Mouse (Mus musculus): ENCODE measurements around the gene Usp47.

Gene Usp47

GRCm38 (mm10) chr7:112129851-112130250 is 106.5 kb downstream of the Usp47 start:
- H3K27me3 ChIP-seq (ENCODE audit: insufficient read depth, low read length): no peaks in the 10 kb centered on the region; the same call in 1 of the 2 replicates
- H3K36me3 ChIP-seq (ENCODE audit: insufficient read depth, low read length): no peaks in the 10 kb centered on the region
- H3K4me3 ChIP-seq (replicated peaks; ENCODE audit: low read length): no peak overlapping the region
- H3K9me3 ChIP-seq (ENCODE audit: low read length): no peaks in the 10 kb centered on the region
- no peak for TF ChIP-seq NANOG (IDR thresholded peaks at IDR 0.05; ENCODE audit: borderline replicate concordance, low read length)
- TF ChIP-seq CTCF (conservative IDR thresholded peaks at IDR 0.05; ENCODE audit: low read length): no peak
- no peak for TF ChIP-seq POU5F1 (IDR thresholded peaks at IDR 0.05; ENCODE audit: borderline replicate concordance, low read length)
- 0 out of 2 replicates have a peak, but pooled peaks cover 9% of the 10 kb centered on the region for H3K4me1 ChIP-seq (replicated peaks; ENCODE audit: low read depth, low read length)

GRCm38 (mm10) chr7:112130660-112131059 is 107.4 kb downstream of the Usp47 start:
- H3K4me1 ChIP-seq (replicated peaks; ENCODE audit: low read depth, low read length): 0 out of 2 replicates have a peak, but pooled peaks cover 4% of the 10 kb centered on the region
- H3K36me3 ChIP-seq (ENCODE audit: insufficient read depth, low read length): no peaks in the 10 kb centered on the region
- TF ChIP-seq NANOG (IDR thresholded peaks at IDR 0.05; ENCODE audit: borderline replicate concordance, low read length): no peak; the same call in 1 of the 2 replicates
- no peaks in the 10 kb centered on the region; the same call in 1 of the 2 replicates for H3K27me3 ChIP-seq (ENCODE audit: insufficient read depth, low read length)
- no peak overlapping the region for H3K4me3 ChIP-seq (replicated peaks; ENCODE audit: low read length)
- no peaks in the 10 kb centered on the region for H3K9me3 ChIP-seq (ENCODE audit: low read length)

GRCm38 (mm10) chr7:112132005-112132404 is 108.7 kb downstream of the Usp47 start:
- no peak overlapping the region for H3K4me3 ChIP-seq (replicated peaks; ENCODE audit: low read length)
- 0 out of 2 replicates have a peak, but pooled peaks cover 3% of the 10 kb centered on the region for H3K4me1 ChIP-seq (replicated peaks; ENCODE audit: low read depth, low read length)
- H3K27me3 ChIP-seq (ENCODE audit: insufficient read depth, low read length): no peaks in the 10 kb centered on the region; the same call in 1 of the 2 replicates
- no peak for TF ChIP-seq NANOG (IDR thresholded peaks at IDR 0.05; ENCODE audit: borderline replicate concordance, low read length)
- TF ChIP-seq POU5F1 (IDR thresholded peaks at IDR 0.05; ENCODE audit: borderline replicate concordance, low read length): no peak
- TF ChIP-seq CTCF (conservative IDR thresholded peaks at IDR 0.05; ENCODE audit: low read length): no peak
- H3K9me3 ChIP-seq (ENCODE audit: low read length): no peaks in the 10 kb centered on the region
- H3K36me3 ChIP-seq (ENCODE audit: insufficient read depth, low read length): no peaks in the 10 kb centered on the region

GRCm38 (mm10) chr7:112133277-112133676 is 110.0 kb downstream of the Usp47 start:
- Histone ChIP-seq H3K27me3 (ENCODE audit: insufficient read depth, low read length) (no peaks in the 10 kb centered on the region; the same call in 1 of the 2 replicates), H3K4me3 (replicated peaks; ENCODE audit: low read length) (no peak overlapping the region), H3K9me3 (ENCODE audit: low read length) (no peaks in the 10 kb centered on the region), H3K36me3 (ENCODE audit: insufficient read depth, low read length) (no peaks in the 10 kb centered on the region), H3K4me1 (replicated peaks; ENCODE audit: low read depth, low read length) (peaks cover 4% of the 10 kb centered on the region)
- no peak for TF ChIP-seq POU5F1 (IDR thresholded peaks at IDR 0.05; ENCODE audit: borderline replicate concordance, low read length)
- no peak for TF ChIP-seq NANOG (IDR thresholded peaks at IDR 0.05; ENCODE audit: borderline replicate concordance, low read length)
- TF ChIP-seq CTCF (conservative IDR thresholded peaks at IDR 0.05; ENCODE audit: low read length): no peak

- Histone ChIP-seq H3K36me3 (ENCODE audit: insufficient read depth, low read length) (no peaks in the 10 kb centered on the region), H3K4me1 (replicated peaks; ENCODE audit: low read depth, low read length) (peaks cover 23% of the 10 kb centered on the region), H3K9me3 (ENCODE audit: low read length) (no peaks in the 10 kb centered on the region), H3K4me3 (replicated peaks; ENCODE audit: low read length) (no peak overlapping the region), H3K27me3 (ENCODE audit: insufficient read depth, low read length) (no peaks in the 10 kb centered on the region)
- TF ChIP-seq CTCF (conservative IDR thresholded peaks at IDR 0.05; ENCODE audit: low read length) (no peak), POU5F1 (IDR thresholded peaks at IDR 0.05; ENCODE audit: borderline replicate concordance, low read length) (no peak), NANOG (IDR thresholded peaks at IDR 0.05; ENCODE audit: borderline replicate concordance, low read length) (no peak)
These were observed 111.9 kb downstream of the Usp47 start for GRCm38 (mm10) chr7:112135161-112135560.

- peaks cover 34% of the 10 kb centered on the region for H3K4me1 ChIP-seq (replicated peaks; ENCODE audit: low read depth, low read length)
- no peak for TF ChIP-seq NANOG (IDR thresholded peaks at IDR 0.05; ENCODE audit: borderline replicate concordance, low read length)
- no peak for TF ChIP-seq CTCF (conservative IDR thresholded peaks at IDR 0.05; ENCODE audit: low read length)
- TF ChIP-seq POU5F1 (IDR thresholded peaks at IDR 0.05; ENCODE audit: borderline replicate concordance, low read length): no peak
These were observed 113.2 kb downstream of the Usp47 start for GRCm38 (mm10) chr7:112136537-112136936.

GRCm38 (mm10) chr7:112138168-112138508 is 114.8 kb downstream of the Usp47 start:
- TF ChIP-seq NANOG (IDR thresholded peaks at IDR 0.05; ENCODE audit: borderline replicate concordance, low read length) (no peak), CTCF (conservative IDR thresholded peaks at IDR 0.05; ENCODE audit: low read length) (no peak), POU5F1 (IDR thresholded peaks at IDR 0.05; ENCODE audit: borderline replicate concordance, low read length) (no peak)
- no peak overlapping the region for H3K4me3 ChIP-seq (replicated peaks; ENCODE audit: low read length)
- no peaks in the 10 kb centered on the region for H3K9me3 ChIP-seq (ENCODE audit: low read length)
- peaks cover 39% of the 10 kb centered on the region for H3K4me1 ChIP-seq (replicated peaks; ENCODE audit: low read depth, low read length)
- no peaks in the 10 kb centered on the region for H3K27me3 ChIP-seq (ENCODE audit: insufficient read depth, low read length)
- no peaks in the 10 kb centered on the region for H3K36me3 ChIP-seq (ENCODE audit: insufficient read depth, low read length)

More at GRCm38 (mm10) chr7:112136537-112136936, 113.2 kb downstream of the Usp47 start:
- Histone ChIP-seq H3K4me3 (replicated peaks; ENCODE audit: low read length) (no peak overlapping the region), H3K9me3 (ENCODE audit: low read length) (no peaks in the 10 kb centered on the region), H3K27me3 (ENCODE audit: insufficient read depth, low read length) (no peaks in the 10 kb centered on the region), H3K36me3 (ENCODE audit: insufficient read depth, low read length) (no peaks in the 10 kb centered on the region)

GRCm38 (mm10) chr7:112138509-112139405 is 115.5 kb downstream of the Usp47 start:
- TF ChIP-seq CTCF (conservative IDR thresholded peaks at IDR 0.05; ENCODE audit: low read length): no peak
- TF ChIP-seq POU5F1 (IDR thresholded peaks at IDR 0.05; ENCODE audit: borderline replicate concordance, low read length): no peak
- no peak for TF ChIP-seq NANOG (IDR thresholded peaks at IDR 0.05; ENCODE audit: borderline replicate concordance, low read length)
- peaks cover 45% of the 10 kb centered on the region for H3K4me1 ChIP-seq (replicated peaks; ENCODE audit: low read depth, low read length)
- H3K9me3 ChIP-seq (ENCODE audit: low read length): no peaks in the 10 kb centered on the region
- no peaks in the 10 kb centered on the region for H3K36me3 ChIP-seq (ENCODE audit: insufficient read depth, low read length)
- H3K27me3 ChIP-seq (ENCODE audit: insufficient read depth, low read length): no peaks in the 10 kb centered on the region
- H3K4me3 ChIP-seq (replicated peaks; ENCODE audit: low read length): no peak overlapping the region
